Mouse (Mus musculus) liver, postnatal 0 days (tissue): Measurements from ENCODE around the gene Jmjd6.

Source experiments
- CTCF ChIP-seq: sonication (generic); IDR thresholded peaks from 2 replicates; pipeline ENCODE4 v1.5.1; 2016; ENCODE audit warnings: antibody characterized with exemption, low read depth
- EP300 ChIP-seq: IDR thresholded peaks from 2 replicates; pipeline ENCODE4 v1.6.1; 2016; ENCODE audit warnings: antibody characterized with exemption, low read depth, mild to moderate bottlenecking

GRCm38 (mm10) chr11:116884061-116884460 is 40.8 kb upstream of the Jmjd6 start:
- TF ChIP-seq CTCF (no peak), EP300 (no peak)
